Mouse (Mus musculus) left cerebral cortex, adult 2 months (tissue): Measurements from ENCODE around the gene Zfp384. TPM values are rescaled to one million over a fixed set of nuclear protein-coding genes. Genes with fewer than 3 reads are reported as not detected.
A peak's percentile ranks its signal among the peaks of the same experiment; 100 is the strongest.
"Not testable (repeated sequence)": the region's sequence is repeated elsewhere in the genome, so short reads cannot be mapped to it uniquely, and the experiment has no call there.

Experiments used
- DNase-seq, 2 experiments: peaks; one replicate each; pipeline ENCODE4 v3.0.0; 2021 to 2022; ENCODE audit warnings: low spot score in 2 of 2, mixed read lengths in 1 of 2; ENCODE audit errors: extremely low spot score in 1 of 2
- H3K27ac ChIP-seq: fragments of 200-600 bp; 2 replicates; pipeline ENCODE4 v1.8.1; 2022
- H3K4me3 ChIP-seq: fragments of 200-600 bp; 2 replicates; pipeline ENCODE4 v1.8.1; 2022
- CTCF ChIP-seq: fragments of 200-600 bp; IDR thresholded peaks from 2 replicates; pipeline ENCODE4 v1.8.1; 2022; ENCODE audit warnings: antibody characterized with exemption, mild to moderate bottlenecking, moderate library complexity
- intact Hi-C: fragments of 180-260 bp; cut with DNase I; formaldehyde crosslinking; loops from one replicate; pipeline ENCODE4 v1.15.1; 2025
- total RNA-seq, 2 experiments: library from RNA; stranded (reverse); gene quantifications; 2 replicates each; pipeline ENCODE4 v1.2.3; 2021

Zfp384 gene
- total RNA-seq, 2 experiments from 2014 or later: 48.2 to 50.6 TPM

DNA sequence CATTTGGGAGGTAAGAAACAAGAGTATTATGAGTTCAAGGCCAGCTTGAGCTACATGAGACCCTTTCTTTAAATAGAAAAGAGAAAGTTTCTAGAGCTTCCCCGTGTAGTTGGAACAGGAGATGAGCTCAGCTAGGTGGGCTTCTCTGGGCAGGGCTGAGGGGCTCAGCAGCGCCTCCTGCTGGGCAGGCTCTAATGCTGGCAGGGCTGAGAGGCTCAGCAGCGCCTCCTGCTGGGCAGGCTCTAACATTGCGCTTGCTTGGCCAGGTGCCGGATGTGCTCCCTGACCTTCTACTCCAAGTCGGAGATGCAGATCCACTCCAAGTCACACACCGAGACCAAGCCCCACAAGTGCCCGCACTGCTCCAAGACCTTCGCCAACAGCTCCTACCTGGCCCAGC lies 21.6 kb downstream of the Zfp384 start:
- H3K27ac ChIP-seq, intact Hi-C loops, H3K4me3 ChIP-seq, DNase-seq: not testable (repeated sequence)
- TF ChIP-seq CTCF: peak; percentile 74

DNA sequence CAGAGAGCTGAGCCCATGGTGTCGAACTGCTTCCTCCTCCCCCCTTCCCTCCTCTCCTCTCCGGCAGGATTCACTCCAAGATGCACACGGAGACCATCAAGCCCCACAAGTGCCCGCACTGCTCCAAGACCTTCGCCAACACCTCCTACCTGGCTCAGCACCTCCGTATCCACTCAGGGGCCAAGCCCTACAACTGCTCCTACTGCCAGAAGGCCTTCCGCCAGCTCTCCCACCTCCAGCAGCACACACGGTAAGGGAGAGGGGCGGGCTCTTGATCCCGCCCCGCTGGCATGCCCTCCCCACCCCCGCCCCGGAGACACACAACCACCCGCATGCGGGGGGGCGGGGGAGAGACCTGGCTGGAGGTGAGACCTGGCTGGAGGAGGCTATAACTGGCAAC lies 22.7 kb downstream of the Zfp384 start:
- no peak for TF ChIP-seq CTCF
- intact Hi-C loops: no loop called here
- no peak for DNase-seq

DNA sequence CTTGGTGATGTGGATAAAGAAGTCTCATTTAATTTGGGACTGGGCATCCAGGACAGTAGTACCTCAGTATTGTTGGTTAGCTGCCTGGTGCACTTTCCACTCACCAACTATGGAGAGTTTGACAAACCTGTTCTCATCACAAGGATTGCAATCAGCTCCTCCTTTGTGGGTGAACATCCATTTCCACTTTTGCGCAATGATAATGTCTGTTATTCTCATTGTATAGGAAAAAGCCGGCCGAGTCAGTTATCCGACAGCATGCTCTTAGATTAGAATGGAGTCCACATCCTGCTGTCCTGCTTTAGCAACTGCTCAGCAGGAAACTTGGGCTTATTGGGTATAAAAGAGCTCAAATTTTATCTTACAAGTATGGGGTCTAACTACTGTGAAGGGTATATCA lies 29.7 kb downstream of the Zfp384 start:
- H3K4me3 ChIP-seq: peak overlapping the region; percentile 71; the same call in 1 of the 2 replicates
- no peak for DNase-seq
- intact Hi-C loops: loop anchor here (1.0 to 2.0 kb wide), 3 partner anchors 29 to 326 kb away; partner anchors contain the start of genes Cops7a, Emg1, Phb2 and Zfp384
- TF ChIP-seq CTCF: no peak
- H3K27ac ChIP-seq: peak overlapping the region; percentile 66

More for the DNA sequence above, 22.7 kb downstream of the Zfp384 start:
- H3K4me3 ChIP-seq: no peak overlapping the region
- no peak overlapping the region for H3K27ac ChIP-seq

DNA sequence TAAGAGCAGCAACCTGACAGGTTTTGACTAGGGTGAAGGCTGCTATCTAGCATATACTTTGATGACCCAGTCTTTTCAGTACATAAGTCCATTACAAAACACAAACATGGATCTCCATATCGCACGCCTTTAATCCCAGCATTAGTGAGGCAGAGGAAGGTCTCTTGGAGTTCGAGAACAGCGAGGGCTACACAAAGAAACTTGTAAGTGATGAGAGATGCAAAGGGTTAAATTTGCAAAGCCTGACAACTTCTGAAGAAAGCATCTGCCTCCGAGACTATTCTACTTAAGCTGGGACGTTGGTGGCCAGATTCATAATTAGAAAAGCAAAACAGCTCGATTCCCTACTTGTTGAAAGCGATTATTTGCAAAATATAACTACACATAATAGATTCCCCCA lies 30.2 kb downstream of the Zfp384 start:
- intact Hi-C loops: loop anchor here (1.0 to 2.0 kb wide), 3 partner anchors 30 to 327 kb away; partner anchors contain the start of genes Cops7a, Emg1, Phb2 and Zfp384
- H3K27ac ChIP-seq: peak overlapping the region; percentile 66
- DNase-seq: no peak
- H3K4me3 ChIP-seq: peak overlapping the region; percentile 71
- TF ChIP-seq CTCF: no peak

DNA sequence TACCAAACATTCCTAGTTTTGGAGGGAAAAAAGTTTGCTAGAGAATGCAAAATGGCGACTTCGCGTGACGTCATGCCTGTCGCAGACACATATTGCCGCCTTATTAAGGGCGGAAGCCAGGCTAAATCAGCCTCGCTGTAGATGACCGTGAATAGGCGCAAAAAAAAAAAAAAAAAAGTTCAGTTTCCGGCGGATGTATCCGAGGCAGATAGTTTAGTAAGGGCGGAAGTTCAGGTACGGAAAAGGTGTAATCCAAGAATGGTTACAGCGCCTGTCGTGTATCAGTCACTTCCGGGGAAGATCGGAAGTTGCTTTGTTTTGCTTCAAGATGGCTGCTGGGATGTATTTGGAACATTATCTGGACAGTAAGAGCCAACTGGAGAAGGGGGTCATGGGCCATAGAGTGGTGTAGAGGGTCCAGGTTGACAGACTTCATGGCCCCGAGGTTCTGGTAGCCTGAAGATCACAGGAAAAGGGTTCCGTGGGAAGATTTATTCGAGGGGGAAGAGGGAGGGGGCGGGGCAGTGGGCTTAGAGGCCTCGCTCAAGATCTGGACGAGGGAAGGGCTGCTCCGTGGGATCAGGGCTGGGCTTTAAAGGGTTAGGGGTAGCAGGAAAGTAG lies 30.7 kb downstream of the Zfp384 start, which contains the start of gene Ing4:
TSS of gene Ing4 (plus strand) at position 228 of the 621 bp plus-strand sequence.
- Histone ChIP-seq H3K4me3 (peak within 1 kb of the TSS; percentile 71), H3K27ac (peak within 1 kb of the TSS; percentile 66)
- intact Hi-C loops: loop anchor here (1.0 to 2.0 kb wide), 3 partner anchors 30 to 327 kb away; partner anchors contain the start of genes Cops7a, Emg1, Phb2 and Zfp384
- DNase-seq: peak; percentile 84 to 89
- no peak for TF ChIP-seq CTCF

DNA sequence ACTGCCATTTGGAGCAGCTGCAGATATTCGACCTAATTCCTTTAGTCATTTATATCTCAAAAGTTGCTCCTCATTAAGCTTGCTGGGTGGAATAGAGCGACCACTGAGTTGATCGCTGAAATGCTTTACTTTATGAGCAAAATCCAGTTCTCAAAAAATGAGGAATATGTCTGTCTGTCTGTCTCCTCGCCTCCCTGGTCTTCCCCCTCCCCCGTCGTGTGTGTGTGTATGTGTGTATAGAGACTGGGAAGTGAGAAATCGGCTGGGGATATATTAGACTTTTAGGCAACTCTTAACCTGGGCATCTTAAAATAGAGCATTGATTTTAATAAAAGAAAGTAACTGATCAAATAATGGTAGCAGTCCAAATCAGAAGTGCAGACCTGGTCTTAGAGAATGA lies 31.3 kb downstream of the Zfp384 start:
- no peak for DNase-seq
- peak overlapping the region; percentile 49; the same call in 1 of the 2 replicates for H3K27ac ChIP-seq
- intact Hi-C loops: no loop called here

DNA sequence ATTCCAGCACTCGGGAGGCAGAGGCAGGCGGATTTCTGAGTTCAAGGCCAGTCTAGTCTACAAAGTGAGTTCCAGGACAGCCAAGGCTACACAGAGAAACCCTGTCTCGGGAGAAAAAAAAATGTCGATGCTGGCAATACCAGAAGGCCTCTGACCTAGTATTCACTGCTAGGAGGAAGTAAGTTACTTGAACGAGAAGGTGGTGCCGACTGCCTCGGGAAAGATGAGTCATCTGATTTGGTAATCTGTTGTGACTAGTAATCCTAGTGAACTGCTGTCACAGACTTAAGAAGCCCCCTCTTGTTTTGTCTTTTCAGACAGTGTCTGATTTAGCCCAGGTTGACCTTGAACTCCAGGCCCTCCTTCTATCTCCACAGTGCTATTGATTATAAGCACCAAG lies 32.1 kb downstream of the Zfp384 start:
- no peak for TF ChIP-seq CTCF
- Histone ChIP-seq H3K4me3 (no peak overlapping the region), H3K27ac (no peak overlapping the region)
- DNase-seq: no peak
- intact Hi-C loops: no loop called here

More for the DNA sequence above, 31.3 kb downstream of the Zfp384 start:
- no peak for TF ChIP-seq CTCF
- peak overlapping the region; percentile 71 for H3K4me3 ChIP-seq

DNA sequence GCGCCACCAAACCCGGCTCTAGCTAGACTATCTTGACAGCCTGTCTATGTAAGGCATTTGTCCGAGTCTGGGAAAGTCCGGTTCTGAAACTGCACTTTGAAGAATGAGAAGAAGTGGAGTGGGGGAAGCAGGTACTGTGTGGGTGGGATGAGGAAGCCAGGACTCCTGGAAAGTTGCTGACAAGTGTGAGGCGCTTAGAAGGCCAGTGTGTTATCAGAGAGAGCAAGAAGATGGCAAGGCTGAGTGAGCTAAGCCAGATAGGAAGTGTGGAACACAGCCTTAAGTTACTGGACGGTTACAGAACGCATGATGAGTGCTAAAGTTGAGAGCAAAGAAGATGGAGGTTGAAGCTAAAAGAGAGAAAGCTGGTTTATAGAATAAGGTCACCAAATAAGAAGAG lies 33.1 kb downstream of the Zfp384 start:
- DNase-seq: no peak
- no peak overlapping the region for H3K27ac ChIP-seq
- intact Hi-C loops: no loop called here
- H3K4me3 ChIP-seq: no peak overlapping the region
- TF ChIP-seq CTCF: no peak

DNA sequence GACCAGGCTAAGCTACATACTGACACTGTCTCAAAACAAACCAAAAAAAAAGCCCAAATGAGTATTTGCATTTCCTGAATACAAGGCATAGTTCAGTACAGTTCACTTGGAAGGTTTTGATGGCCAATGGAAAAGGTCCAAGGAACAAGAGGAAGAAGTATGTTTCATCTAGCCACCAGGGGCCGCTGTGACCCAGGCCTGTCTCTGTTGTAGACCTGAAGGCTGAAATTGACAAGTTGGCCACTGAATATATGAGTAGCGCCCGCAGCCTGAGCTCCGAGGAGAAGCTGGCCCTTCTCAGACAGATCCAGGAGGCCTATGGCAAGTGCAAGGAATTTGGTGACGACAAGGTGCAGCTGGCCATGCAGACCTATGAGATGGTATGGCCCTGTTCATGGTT lies 37.7 kb downstream of the Zfp384 start:
- intact Hi-C loops: loop anchor here (1.0 to 5.0 kb wide), 2 partner anchors 38 to 226 kb away; no protein-coding TSS in a partner anchor
- peak; percentile 93 for TF ChIP-seq CTCF
- peak; percentile 77 for DNase-seq
- Histone ChIP-seq H3K4me3 (no peak overlapping the region), H3K27ac (no peak overlapping the region)

DNA sequence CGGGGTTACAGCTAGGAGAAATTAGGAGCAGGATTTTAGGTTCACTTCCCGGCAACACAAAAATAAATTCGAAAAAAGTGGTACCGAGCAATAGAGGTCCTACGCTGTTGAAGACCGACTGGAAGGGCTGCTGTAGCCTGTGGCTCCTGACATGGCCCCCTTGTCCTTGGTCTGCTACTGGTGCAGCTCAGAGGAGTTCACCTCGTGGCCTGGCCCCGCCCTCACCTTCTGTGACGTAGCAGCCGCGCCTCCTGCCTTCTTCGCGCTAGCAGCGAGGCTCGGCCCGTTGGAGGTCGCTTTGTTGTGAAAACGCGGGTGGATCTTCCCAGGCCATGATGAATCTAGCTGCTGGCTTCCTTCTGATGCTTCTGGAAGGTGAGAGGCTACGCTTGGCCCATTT lies 40.7 kb downstream of the Zfp384 start, which contains the start of gene Acrbp:
TSS of gene Acrbp (plus strand) at position 12 of the 400 bp plus-strand sequence.
- DNase-seq: no peak
- TF ChIP-seq CTCF: no peak
- intact Hi-C loops: loop anchor here (5.0 kb wide), 1 partner anchor 223 kb away; no protein-coding TSS in a partner anchor
- Histone ChIP-seq H3K4me3 (no peak within 1 kb of the TSS), H3K27ac (no peak within 1 kb of the TSS)

DNA sequence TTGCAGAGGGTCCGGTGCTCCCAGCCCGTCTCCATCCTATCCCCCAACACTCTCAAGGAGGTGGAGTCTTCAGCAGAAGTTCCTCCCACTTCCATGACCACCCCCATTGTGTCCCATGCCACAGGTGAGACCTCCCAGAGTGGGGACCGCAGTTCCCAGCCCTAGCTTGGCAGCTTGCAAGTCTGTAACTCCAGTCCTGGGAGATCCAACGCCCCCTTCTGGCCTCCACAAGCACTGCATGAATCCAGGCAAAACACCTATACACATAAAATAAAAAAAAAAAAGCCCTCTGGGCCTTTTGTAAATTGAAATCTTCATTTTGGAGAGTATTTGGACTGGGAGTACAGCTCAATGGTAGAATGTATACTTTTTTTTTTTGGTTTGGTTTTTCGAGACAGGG lies 42.3 kb downstream of the Zfp384 start:
- intact Hi-C loops: no loop called here
- peak; percentile 51 for TF ChIP-seq CTCF
- DNase-seq: no peak
- no peak overlapping the region for H3K27ac ChIP-seq
- H3K4me3 ChIP-seq: no peak overlapping the region

DNA sequence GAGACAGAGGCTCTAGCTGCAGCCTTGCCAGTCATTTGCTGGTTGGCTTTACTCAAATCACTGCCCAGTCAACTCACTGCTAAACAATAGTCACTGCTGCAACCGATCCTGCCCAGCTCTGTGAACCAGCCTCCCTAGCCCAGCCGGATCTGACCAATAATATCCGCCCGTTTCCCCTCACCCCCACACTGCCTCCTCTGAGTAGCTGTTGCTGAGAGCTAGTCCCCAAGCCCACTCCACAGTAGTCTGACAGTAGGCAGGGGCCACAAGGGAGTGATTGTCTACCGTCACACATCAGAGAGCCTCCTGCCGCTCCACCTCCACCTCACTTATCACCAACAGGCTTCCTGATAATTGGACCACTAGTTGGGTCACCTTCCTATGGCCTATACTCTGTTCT lies 52.5 kb downstream of the Zfp384 start:
- no peak overlapping the region for H3K27ac ChIP-seq
- no peak for DNase-seq
- intact Hi-C loops: no loop called here
- no peak for TF ChIP-seq CTCF
- no peak overlapping the region for H3K4me3 ChIP-seq
